Mouse (Mus musculus) intestine, embryonic 14.5 days (tissue): Measurements from ENCODE around the gene Tctex1d2. TPM values are rescaled to one million over a fixed set of nuclear protein-coding genes. Genes with fewer than 3 reads are reported as not detected.

Experiments used
- ATAC-seq: fragments of 200-750 bp; cut with Nextera tagmentation; replicated peaks from 2 replicates; pipeline ENCODE4 v1.8.0; 2017; ENCODE audit warnings: low read depth, moderate number of reproducible peaks, moderate TSS enrichment, moderate library complexity; ENCODE audit not compliant: low FRiP score, low TSS enrichment
- DNase-seq: peaks from one replicate; pipeline ENCODE4 v3.0.0-alpha.2; 2018; ENCODE audit warnings: low spot score
- H3K27ac ChIP-seq: fragments of 300-500 bp; sonication (generic); 2 replicates; pipeline ENCODE4 v1.5.1; 2014; ENCODE audit warnings: low read depth, mild to moderate bottlenecking, control low read depth
- H3K27me3 ChIP-seq: fragments of 300-500 bp; sonication (generic); replicated peaks from 2 replicates; pipeline ENCODE4 v1.6.1; 2014; ENCODE audit warnings: low read length, control low read depth; ENCODE audit not compliant: control insufficient read depth, insufficient read depth
- H3K36me3 ChIP-seq: fragments of 300-500 bp; sonication (generic); 2 replicates; pipeline ENCODE4 v1.6.1; 2014; ENCODE audit warnings: low read length, control low read depth; ENCODE audit not compliant: control insufficient read depth, insufficient read depth
- H3K4me1 ChIP-seq: fragments of 300-500 bp; sonication (generic); replicated peaks from 2 replicates; pipeline ENCODE4 v1.6.1; 2014; ENCODE audit warnings: low read length, control low read depth, mixed read lengths; ENCODE audit not compliant: control insufficient read depth, insufficient read depth
- H3K4me2 ChIP-seq: fragments of 300-500 bp; sonication (generic); 2 replicates; pipeline ENCODE4 v1.6.1; 2014; ENCODE audit warnings: low read length
- H3K4me3 ChIP-seq: fragments of 300-500 bp; sonication (generic); 2 replicates; pipeline ENCODE4 v1.5.1; 2014; ENCODE audit warnings: low read depth, low read length, control low read depth, mixed read lengths
- H3K9ac ChIP-seq: fragments of 300-500 bp; sonication (generic); 2 replicates; pipeline ENCODE4 v1.6.1; 2014; ENCODE audit warnings: mild to moderate bottlenecking, low read length
- H3K9me3 ChIP-seq: fragments of 300-500 bp; sonication (generic); 2 replicates; pipeline ENCODE4 v1.6.1; 2016; ENCODE audit warnings: low read length, control low read depth; ENCODE audit not compliant: control insufficient read depth
- WGBS: fragments of 180-500 bp; shearing (Covaris S2); extraction: QIAGEN DNeasy Blood & Tissue Kit; methylation state at CpG from one replicate; pipeline ENCODE4 v1.1.7; 2014; 5-methylcytosine and 5-hydroxymethylcytosine counted together
- polyA plus RNA-seq: library from polyadenylated mRNA; unstranded; fragments of >200 nt; fragmentation: Nextera tagmentation; extraction: Ambion mirVana; gene quantifications from 2 replicates; pipeline ENCODE4 v1.2.1, GENCODE M21; 2014

Gene Tctex1d2
- polyA plus RNA-seq, 1 experiment from 2014 or later, result 43.0 TPM

DNA sequence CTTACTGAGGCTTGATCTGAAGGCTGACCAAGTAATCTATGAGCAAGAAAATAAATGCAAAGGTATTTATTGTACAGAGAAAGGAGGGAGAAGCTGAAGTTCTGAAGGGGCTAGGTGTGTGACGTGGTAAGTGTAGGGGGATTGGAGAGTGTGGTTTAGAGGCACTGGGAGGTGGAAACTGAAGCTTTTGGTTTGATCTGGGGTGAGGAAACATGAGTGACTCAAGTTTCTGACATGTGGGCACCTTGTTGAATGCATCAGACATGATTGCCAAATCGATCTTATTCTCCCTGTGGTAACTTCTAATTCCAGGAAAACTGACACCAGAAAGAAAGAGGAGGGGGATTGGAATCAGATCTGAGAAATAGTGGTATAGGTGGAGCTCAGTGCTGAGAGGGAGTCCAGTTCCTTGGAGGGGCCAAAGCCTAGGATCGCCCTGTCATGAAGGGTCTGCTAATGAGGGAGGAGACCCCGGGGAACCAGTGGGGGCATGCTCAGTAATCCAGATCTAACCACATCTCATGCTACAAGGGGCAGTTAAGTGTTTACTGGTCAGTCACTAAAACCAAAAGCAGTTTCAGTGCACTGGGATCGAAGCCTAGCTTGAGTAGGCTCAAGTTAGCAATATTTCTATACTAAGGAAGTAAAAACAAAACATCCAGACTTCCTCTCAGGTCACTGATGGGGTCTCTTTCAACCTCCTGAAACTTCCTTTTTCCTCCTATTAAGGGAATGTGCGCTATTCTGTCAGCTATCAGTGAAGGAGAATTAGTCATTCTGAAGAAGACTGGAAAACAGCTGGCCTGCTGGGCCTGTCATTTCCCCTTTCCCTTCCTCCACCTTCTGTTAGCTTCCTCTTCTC is 23.6 kb upstream of the Tctex1d2 start:
- DNase-seq, result no peak
- no peak overlapping the region for H3K9ac ChIP-seq
- ATAC-seq, result no peak
- H3K27me3 ChIP-seq, result no peaks in the 10 kb centered on the region
- H3K4me3 ChIP-seq, result no peak overlapping the region
- 61% methylated on average over 6 of the region's 6 CpGs for WGBS
- H3K4me2 ChIP-seq, result no peak overlapping the region
- H3K27ac ChIP-seq, result peak overlapping the region; percentile 51; the same call in 1 of the 2 replicates
- H3K36me3 ChIP-seq, result peaks cover 23% of the 10 kb centered on the region
- no peaks in the 10 kb centered on the region for H3K4me1 ChIP-seq
- H3K9me3 ChIP-seq, result no peaks in the 10 kb centered on the region

DNA sequence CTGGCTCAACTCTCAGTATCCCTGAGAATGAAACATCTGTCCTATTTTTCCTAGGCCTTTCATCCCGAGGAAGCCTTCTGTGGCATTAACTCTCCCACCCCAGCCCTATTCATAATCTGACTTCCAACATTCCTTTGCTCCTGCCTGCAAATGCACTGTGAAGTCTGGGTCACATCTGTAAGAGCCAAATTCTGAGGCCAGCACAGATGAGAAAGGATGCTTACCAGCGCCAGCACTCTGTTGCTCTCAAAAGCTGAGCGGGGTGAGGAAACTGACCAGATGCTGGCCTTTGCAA is 23.0 kb upstream of the Tctex1d2 start:
- Histone ChIP-seq H3K36me3 (peaks cover 17% of the 10 kb centered on the region), H3K4me1 (no peaks in the 10 kb centered on the region), H3K4me3 (no peak overlapping the region), H3K9ac (no peak overlapping the region), H3K27ac (peak overlapping the region; percentile 51; the same call in 1 of the 2 replicates), H3K27me3 (no peaks in the 10 kb centered on the region), H3K9me3 (no peaks in the 10 kb centered on the region), H3K4me2 (no peak overlapping the region)
- 51% methylated on average over 3 of the region's 3 CpGs for WGBS
- ATAC-seq (no peak), DNase-seq (no peak)

DNA sequence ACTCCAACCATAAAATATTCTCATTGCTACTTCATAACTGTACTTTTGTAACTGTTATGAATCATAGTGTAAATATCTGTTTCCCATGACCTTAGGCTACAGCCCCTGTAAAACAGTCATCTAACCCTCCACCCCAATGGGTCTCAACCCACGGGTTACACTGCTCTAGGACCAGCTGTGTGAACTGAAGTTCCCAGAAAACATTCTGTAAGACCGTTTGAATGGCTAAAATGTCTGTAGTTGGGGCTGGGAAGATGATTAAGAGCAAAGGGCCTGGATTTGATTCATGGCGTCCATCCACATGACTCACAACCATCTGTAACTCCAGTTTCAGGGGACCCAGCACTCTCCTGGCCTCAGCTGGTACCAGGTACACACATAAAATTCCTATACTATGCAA is 21.3 kb upstream of the Tctex1d2 start:
- H3K27me3 ChIP-seq, result no peaks in the 10 kb centered on the region
- peaks cover under 1% of the 10 kb centered on the region; the same call in 1 of the 2 replicates for H3K36me3 ChIP-seq
- H3K9ac ChIP-seq, result no peak overlapping the region
- H3K9me3 ChIP-seq, result no peaks in the 10 kb centered on the region
- DNase-seq, result no peak
- no peak overlapping the region for H3K4me3 ChIP-seq
- ATAC-seq, result no peak
- H3K27ac ChIP-seq, result no peak overlapping the region
- 73% methylated on average over 3 of the region's 3 CpGs for WGBS
- H3K4me1 ChIP-seq, result no peaks in the 10 kb centered on the region
- H3K4me2 ChIP-seq, result no peak overlapping the region

DNA sequence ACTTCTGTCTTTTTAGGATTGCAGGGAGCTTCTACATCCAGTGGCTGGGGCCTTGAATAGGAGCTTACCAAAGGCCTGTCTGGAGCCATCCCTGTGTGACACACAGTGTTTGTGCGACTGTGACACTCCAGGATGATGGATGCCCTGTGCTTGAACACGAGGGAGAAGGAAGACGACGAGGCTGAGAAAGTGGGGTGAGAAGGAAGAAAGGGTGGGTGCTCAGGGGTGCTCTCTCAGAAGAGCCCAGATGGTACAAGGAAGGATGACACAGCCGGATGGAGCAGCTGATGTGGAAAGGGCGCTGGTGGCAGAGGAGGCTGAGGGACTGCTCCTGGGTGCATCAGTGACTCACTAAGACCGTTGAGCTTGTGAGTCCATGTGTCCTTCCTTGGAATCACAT is 19.2 kb upstream of the Tctex1d2 start, which contains the start of gene Tm4sf19:
Gene Tm4sf19 (plus strand): TSS at position 240 of the 400 bp plus-strand sequence.
- no peaks in the 10 kb centered on the region for H3K27me3 ChIP-seq
- WGBS, result 78% methylated on average over 7 of the region's 7 CpGs
- H3K4me1 ChIP-seq, result no peaks in the 10 kb centered on the region
- no peak for DNase-seq
- H3K4me3 ChIP-seq, result no peak within 1 kb of the TSS
- H3K9ac ChIP-seq, result no peak within 1 kb of the TSS
- no peaks in the 10 kb centered on the region for H3K36me3 ChIP-seq
- no peak within 1 kb of the TSS for H3K27ac ChIP-seq
- ATAC-seq, result no peak
- H3K4me2 ChIP-seq, result no peak within 1 kb of the TSS
- H3K9me3 ChIP-seq, result no peaks in the 10 kb centered on the region

DNA sequence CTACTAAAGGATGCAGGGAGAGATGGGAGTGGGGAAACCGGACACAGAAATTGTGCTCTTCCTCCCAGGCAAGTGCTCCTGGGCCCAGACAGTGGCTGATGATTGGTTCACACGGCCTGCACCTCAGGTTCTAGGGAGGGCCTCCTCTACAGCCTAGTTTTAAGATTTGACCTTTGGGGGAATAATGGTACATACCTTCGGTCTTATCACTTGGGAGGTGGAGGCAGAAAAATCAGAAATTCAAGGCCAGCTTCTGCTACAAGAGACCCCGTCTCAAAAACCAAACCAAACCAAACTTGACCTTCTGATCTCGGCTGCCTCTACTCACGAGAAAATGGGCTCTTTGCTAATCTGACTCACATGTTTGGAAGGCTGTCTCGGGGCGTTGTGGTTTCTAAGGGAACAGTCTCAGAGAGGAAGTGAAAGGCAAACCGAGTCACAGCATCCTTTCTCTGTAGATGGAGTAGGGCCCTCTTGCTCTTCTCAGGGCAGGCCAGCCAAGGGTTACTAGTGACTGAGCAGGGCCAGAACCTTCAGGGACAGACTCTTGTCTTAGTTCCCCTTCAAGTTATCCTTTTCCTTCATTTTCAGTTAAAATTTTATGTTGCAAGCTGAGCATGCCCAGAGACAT is 18.1 kb upstream of the Tctex1d2 start:
- no peak overlapping the region for H3K4me2 ChIP-seq
- H3K4me1 ChIP-seq, result no peaks in the 10 kb centered on the region
- WGBS, result 80% methylated on average over 9 of the region's 9 CpGs
- no peak for DNase-seq
- ATAC-seq, result no peak
- H3K27ac ChIP-seq, result no peak overlapping the region
- no peak overlapping the region for H3K9ac ChIP-seq
- H3K27me3 ChIP-seq, result no peaks in the 10 kb centered on the region
- H3K9me3 ChIP-seq, result no peaks in the 10 kb centered on the region
- no peak overlapping the region for H3K4me3 ChIP-seq
- no peaks in the 10 kb centered on the region for H3K36me3 ChIP-seq

DNA sequence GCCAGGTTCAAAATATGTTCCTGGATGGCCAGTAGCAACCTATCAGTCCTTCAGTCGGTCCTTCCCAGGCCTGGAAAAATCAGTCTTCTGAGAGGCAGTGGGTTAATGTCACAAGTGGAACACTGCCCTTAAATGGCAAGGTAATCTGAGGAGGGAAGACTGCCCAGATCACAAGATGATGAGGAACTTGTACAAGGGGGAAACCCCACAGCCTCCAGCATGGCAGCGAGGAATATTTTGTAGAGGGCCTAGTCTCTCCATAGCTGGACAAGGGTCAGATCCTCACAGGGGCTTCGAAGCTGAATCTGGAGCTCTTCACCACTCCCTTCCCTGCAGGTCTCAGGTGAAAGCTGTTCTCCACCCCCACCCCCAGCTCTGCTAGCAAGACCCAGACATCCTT is 16.7 kb upstream of the Tctex1d2 start:
- no peak overlapping the region for H3K27ac ChIP-seq
- H3K9me3 ChIP-seq, result no peaks in the 10 kb centered on the region
- no peak overlapping the region for H3K9ac ChIP-seq
- H3K36me3 ChIP-seq, result no peaks in the 10 kb centered on the region
- 85% methylated on average over 3 of the region's 3 CpGs for WGBS
- no peaks in the 10 kb centered on the region for H3K4me1 ChIP-seq
- ATAC-seq (no peak), DNase-seq (no peak)
- no peak overlapping the region for H3K4me2 ChIP-seq
- no peaks in the 10 kb centered on the region for H3K27me3 ChIP-seq
- no peak overlapping the region for H3K4me3 ChIP-seq

DNA sequence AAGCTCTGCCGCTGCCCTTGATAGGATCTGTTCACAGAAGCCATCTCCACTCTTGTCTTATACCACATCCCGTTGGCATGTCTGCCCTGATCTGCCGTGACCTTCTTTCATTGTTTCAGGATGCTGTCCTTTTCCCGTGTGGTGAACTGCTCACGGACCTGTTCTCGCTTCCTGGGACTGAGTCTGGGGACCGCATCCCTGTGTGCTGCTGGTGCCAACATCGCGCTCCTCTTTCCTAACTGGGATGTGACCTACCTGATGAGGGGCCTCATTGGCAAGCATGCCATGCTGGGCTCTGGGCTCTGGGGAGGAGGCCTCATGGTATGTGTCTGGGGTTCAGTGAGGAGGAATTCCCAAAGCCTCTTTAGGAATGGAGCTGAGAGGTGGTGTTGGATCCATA is 13.8 kb upstream of the Tctex1d2 start:
- WGBS, result 91% methylated on average over 9 of the region's 9 CpGs
- DNase-seq, result no peak
- no peaks in the 10 kb centered on the region for H3K9me3 ChIP-seq
- no peaks in the 10 kb centered on the region for H3K36me3 ChIP-seq
- no peak overlapping the region for H3K4me3 ChIP-seq
- H3K4me1 ChIP-seq, result no peaks in the 10 kb centered on the region
- no peaks in the 10 kb centered on the region for H3K27me3 ChIP-seq
- no peak overlapping the region for H3K9ac ChIP-seq
- no peak overlapping the region for H3K4me2 ChIP-seq
- no peak overlapping the region for H3K27ac ChIP-seq
- ATAC-seq, result no peak

DNA sequence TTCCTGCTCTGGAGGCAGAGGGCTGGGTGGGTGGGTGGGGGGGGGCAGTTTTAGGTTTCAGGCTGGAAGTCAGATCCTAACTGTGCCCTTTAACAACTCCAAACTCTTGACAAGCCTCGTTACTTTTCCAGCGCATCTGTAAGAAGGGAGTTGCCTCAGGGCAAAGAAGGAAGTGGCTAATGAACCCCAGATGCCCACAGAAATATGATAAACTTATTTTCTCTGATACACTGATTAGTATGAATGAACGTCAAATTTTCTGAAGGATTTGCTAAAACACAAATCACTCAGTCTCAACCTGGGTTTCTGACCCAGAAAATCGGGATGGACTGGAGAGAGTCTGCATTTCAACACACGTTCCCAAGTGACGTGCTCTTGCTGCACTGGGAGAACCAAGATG is 12.8 kb upstream of the Tctex1d2 start:
- Histone ChIP-seq H3K27ac (no peak overlapping the region), H3K27me3 (no peaks in the 10 kb centered on the region), H3K4me2 (no peak overlapping the region), H3K9me3 (no peaks in the 10 kb centered on the region), H3K36me3 (no peaks in the 10 kb centered on the region), H3K4me3 (no peak overlapping the region), H3K4me1 (no peaks in the 10 kb centered on the region), H3K9ac (no peak overlapping the region)
- DNase-seq, result no peak
- 75% methylated on average over 6 of the region's 6 CpGs for WGBS
- ATAC-seq, result no peak

DNA sequence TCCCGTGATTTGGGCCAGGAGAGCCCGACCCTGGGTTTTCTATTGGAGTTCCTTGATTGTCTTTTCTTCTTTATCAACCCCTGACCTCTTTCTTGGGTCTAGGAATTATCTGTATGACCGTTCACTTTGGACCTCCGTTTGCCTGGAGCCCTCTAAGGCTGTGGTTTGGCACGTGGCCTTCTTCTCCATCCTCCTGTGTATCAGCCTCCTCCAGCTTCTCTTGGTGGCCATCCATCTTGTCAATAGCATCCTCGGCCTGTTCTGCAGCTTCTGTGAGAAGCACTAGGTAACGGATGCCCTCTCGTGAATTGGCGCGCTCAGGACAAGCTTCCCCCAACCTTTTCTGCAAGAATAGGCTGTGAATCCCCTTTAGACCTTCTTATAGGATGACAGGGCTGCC is 11.8 kb upstream of the Tctex1d2 start:
- Histone ChIP-seq H3K9me3 (no peaks in the 10 kb centered on the region), H3K36me3 (no peaks in the 10 kb centered on the region), H3K27ac (no peak overlapping the region), H3K4me3 (no peak overlapping the region), H3K4me2 (no peak overlapping the region), H3K27me3 (no peaks in the 10 kb centered on the region), H3K9ac (no peak overlapping the region), H3K4me1 (no peaks in the 10 kb centered on the region)
- DNase-seq (no peak), ATAC-seq (no peak)
- 75% methylated on average over 10 of the region's 10 CpGs for WGBS
